In the genomic region with DNA sequence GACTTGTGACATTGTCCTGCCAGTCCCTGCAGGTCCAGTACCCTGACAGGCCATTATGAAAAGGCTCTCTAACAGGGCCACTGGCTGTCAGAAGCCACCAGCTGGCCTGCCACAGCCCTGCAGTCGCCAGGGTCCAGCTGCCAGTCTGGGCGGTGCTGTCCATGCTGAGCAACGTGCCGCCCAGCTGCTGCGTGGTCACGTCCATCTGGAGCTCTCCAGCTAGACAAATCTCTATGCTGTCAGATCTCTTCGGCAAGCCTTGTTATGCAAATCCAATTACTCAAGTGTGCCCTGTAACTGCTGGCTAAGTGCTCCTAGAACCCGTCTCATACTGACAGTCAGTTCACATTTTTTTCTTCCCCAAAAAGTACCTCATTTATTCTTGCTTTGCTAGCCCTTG, we compare ENCODE assay signal across 8 mouse cellular contexts. TPM values are rescaled to one million over a fixed set of nuclear protein-coding genes. Genes with fewer than 3 reads are reported as not detected.
DNase-seq lines count a peak whose midpoint lies in the region; ATAC-seq lines count a peak whose summit lies in the region.

No protein-coding gene starts in this region.

- no peaks in the 10 kb centered on the region for H3K27me3 ChIP-seq in forebrain, embryonic 14.5 days (replicated peaks; ENCODE audit: control insufficient read depth, insufficient read depth, low read length)
- no peaks in the 10 kb centered on the region for H3K27me3 ChIP-seq in midbrain, embryonic 11.5 days (ENCODE audit: control insufficient read depth, insufficient read depth, low read length)

- DNase-seq in spleen, adult 18-20 months: peak; percentile 6 to 9
- DNase-seq in spleen, adult 12 weeks (ENCODE audit: low spot score): no peak
- peak; percentile 80 for DNase-seq in forebrain, embryonic 14.5 days (ENCODE audit: low spot score)
- peak; percentile 31 to 33 for DNase-seq in heart, postnatal 36 days
- peak; percentile 22 to 26 for DNase-seq in layer of hippocampus, postnatal 14 days (ENCODE audit: low spot score in 2 of 2)
- DNase-seq in midbrain, embryonic 11.5 days (ENCODE audit: low spot score, missing footprints): peak; percentile 93
- no peak for DNase-seq in urinary bladder, postnatal 10 days (ENCODE audit: low spot score)
- DNase-seq in urinary bladder, postnatal 25 days (ENCODE audit: low spot score): no peak

- H3K4me1 ChIP-seq in forebrain, embryonic 14.5 days (ENCODE audit: control insufficient read depth, insufficient read depth, low read length): peaks cover 7% of the 10 kb centered on the region
- H3K4me1 ChIP-seq in midbrain, embryonic 11.5 days (ENCODE audit: control insufficient read depth, insufficient read depth, low read length): peaks cover 10% of the 10 kb centered on the region

- H3K4me2 ChIP-seq in forebrain, embryonic 14.5 days (ENCODE audit: low read length): no peak overlapping the region
- H3K4me2 ChIP-seq in midbrain, embryonic 11.5 days: no peak overlapping the region

- H3K36me3 ChIP-seq in forebrain, embryonic 14.5 days (ENCODE audit: control insufficient read depth, insufficient read depth, low read length): no peaks in the 10 kb centered on the region
- no peaks in the 10 kb centered on the region for H3K36me3 ChIP-seq in midbrain, embryonic 11.5 days (ENCODE audit: control insufficient read depth, insufficient read depth, low read length)

- no peak overlapping the region for H3K27ac ChIP-seq in forebrain, embryonic 14.5 days (ENCODE audit: low read depth, low read length)
- peak overlapping the region; percentile 69 for H3K27ac ChIP-seq in midbrain, embryonic 11.5 days (ENCODE audit: low read depth, low read length)

- H3K9ac ChIP-seq in forebrain, embryonic 14.5 days (ENCODE audit: low read length): no peak overlapping the region
- H3K9ac ChIP-seq in midbrain, embryonic 11.5 days (ENCODE audit: low read length): no peak overlapping the region

- no peak overlapping the region for H3K4me3 ChIP-seq in forebrain, embryonic 14.5 days (ENCODE audit: low read depth, low read length)
- no peak overlapping the region for H3K4me3 ChIP-seq in midbrain, embryonic 11.5 days (ENCODE audit: low read depth, low read length)

- WGBS in forebrain, embryonic 14.5 days: 7% methylated on average over 8 of the region's 8 CpGs
- 5% methylated on average over 8 of the region's 8 CpGs for WGBS in midbrain, embryonic 11.5 days

- H3K9me3 ChIP-seq in forebrain, embryonic 14.5 days (replicated peaks; ENCODE audit: control insufficient read depth, low read length): no peaks in the 10 kb centered on the region
- H3K9me3 ChIP-seq in midbrain, embryonic 11.5 days (ENCODE audit: control insufficient read depth, low read length): no peaks in the 10 kb centered on the region

- ATAC-seq in forebrain, embryonic 14.5 days: peak; percentile 91
- peak; percentile 95 for ATAC-seq in midbrain, embryonic 11.5 days (ENCODE audit: low FRiP score)

- intact Hi-C loops in heart, postnatal 36 days (cut with DNase I): no loop called here

RNA-seq across cellular contexts. Expression of gene Hibadh, which starts 55.8 kb away (rescaled TPM):
- polyA plus RNA-seq in forebrain, embryonic 14.5 days (2014; fragmentation: Nextera tagmentation; extraction: Ambion mirVana): 41.1 and 45.3 TPM in 2 replicates
- 100 to 1,000 TPM; 243 to 261 TPM for total RNA-seq in heart, postnatal 36 days (2021)
- total RNA-seq in layer of hippocampus, postnatal 14 days (2021): 10 to 100 TPM; 40.1 to 40.6 TPM
- polyA plus RNA-seq in midbrain, embryonic 11.5 days (2014; fragmentation: Nextera tagmentation; extraction: Ambion mirVana): 49.3 and 55.4 TPM in 2 replicates

Comparison
In these comparisons a context has a peak if more than half of its experiments do, and no peak if none do; other contexts are left out.
1. DNase-seq: peak in spleen, adult 18-20 months (2 of 2), forebrain, embryonic 14.5 days (single experiment), heart, postnatal 36 days (2 of 2), layer of hippocampus, postnatal 14 days (2 of 2) and midbrain, embryonic 11.5 days (single experiment); none in spleen, adult 12 weeks (single experiment), urinary bladder, postnatal 10 days (single experiment) and urinary bladder, postnatal 25 days (single experiment).
2. RNA of gene Hibadh, which starts 55.8 kb away (total RNA-seq): 243 to 261 TPM in heart, postnatal 36 days; 40.1 to 40.6 TPM in layer of hippocampus, postnatal 14 days; every median in the first group is over 4 times any median in the second.